Mouse (Mus musculus) adrenal gland, postnatal 25 days (tissue): ENCODE data around the gene H13. TPM values are rescaled to one million over a fixed set of nuclear protein-coding genes. Genes with fewer than 3 reads are reported as not detected.

Source experiments
- DNase-seq: peaks from one replicate; pipeline ENCODE4 v3.0.0; 2021; ENCODE audit warnings: mixed read lengths
- total RNA-seq: library from RNA; stranded (reverse); gene quantifications from 2 replicates; pipeline ENCODE4 v1.2.3, GENCODE M21; 2021

H13 gene
- total RNA-seq, 1 experiment from 2014 or later = 153 TPM

GRCm38 (mm10) chr2:152734501-152734900 lies 65.2 kb downstream of the H13 start:
- no peak for DNase-seq

- DNase-seq = peak; percentile 97
Measured at GRCm38 (mm10) chr2:152734984-152735383, 65.7 kb downstream of the H13 start.

- DNase-seq = peak; percentile 83
Measured at GRCm38 (mm10) chr2:152736090-152736601, 66.9 kb downstream of the H13 start, which contains the start of gene Id1. TSS of gene Id1 (plus strand) at chr2:152736251.

- DNase-seq = peak; percentile 42
Measured at GRCm38 (mm10) chr2:152736748-152737147, 67.5 kb downstream of the H13 start.

- peak; percentile 40 for DNase-seq
Measured at GRCm38 (mm10) chr2:152737306-152738221, 68.3 kb downstream of the H13 start.

GRCm38 (mm10) chr2:152738341-152738740 lies 69.1 kb downstream of the H13 start:
- DNase-seq = no peak

GRCm38 (mm10) chr2:152739031-152739841 lies 70.0 kb downstream of the H13 start:
- peak; percentile 73 for DNase-seq

- no peak for DNase-seq
Measured at GRCm38 (mm10) chr2:152739842-152740260, 70.6 kb downstream of the H13 start.

- no peak for DNase-seq
Measured at GRCm38 (mm10) chr2:152740490-152740889, 71.2 kb downstream of the H13 start.

- DNase-seq = peak; percentile 73
Measured at GRCm38 (mm10) chr2:152741153-152742041, 72.1 kb downstream of the H13 start.

- DNase-seq = peak; percentile 81
Measured at GRCm38 (mm10) chr2:152742435-152742834, 73.2 kb downstream of the H13 start.

GRCm38 (mm10) chr2:152753944-152754711 lies 84.9 kb downstream of the H13 start, which contains the start of gene Cox4i2:
TSS of gene Cox4i2 (plus strand) at chr2:152754173.
- no peak for DNase-seq

GRCm38 (mm10) chr2:152756474-152757393 lies 87.5 kb downstream of the H13 start:
- DNase-seq = no peak

GRCm38 (mm10) chr2:152757478-152757877 lies 88.2 kb downstream of the H13 start:
- no peak for DNase-seq

Other genes starting within 250 kb of the H13 start
- gene Defb23, start 204.8 kb upstream of the H13 start, total RNA-seq = not detected in 2 replicates
- not detected in 2 replicates for gene Defb20, start 192.4 kb upstream of the H13 start, total RNA-seq
- not detected in 2 replicates for gene Defb22, start 179.3 kb upstream of the H13 start, total RNA-seq
- gene Defb26, start 157.8 kb upstream of the H13 start, total RNA-seq = not detected in 2 replicates
- not detected in 2 replicates for gene Defb28, start 151.2 kb upstream of the H13 start, total RNA-seq
- gene Defb29, start 129.4 kb upstream of the H13 start, total RNA-seq = not detected in 2 replicates
- gene Gm17416, start 100.1 kb upstream of the H13 start, total RNA-seq = not detected in 2 replicates
- gene Defb21, start 96.7 kb upstream of the H13 start, total RNA-seq = not detected in 2 replicates
- 0.97 TPM in 1 of 2 replicates, not detected in the other for gene Defb19, start 89.1 kb upstream of the H13 start, total RNA-seq
- not detected in 2 replicates for gene Defb45, start 70.1 kb upstream of the H13 start, total RNA-seq
- 1.0 TPM in 1 of 2 replicates, not detected in the other for gene Defb36, start 65.1 kb upstream of the H13 start, total RNA-seq
- 2.5 TPM in 1 of 2 replicates, not detected in the other for gene Defb25, start 46.4 kb upstream of the H13 start, total RNA-seq
- gene Rem1, start 42.5 kb upstream of the H13 start, total RNA-seq = 8.1 and 9.0 TPM in 2 replicates
- 34.2 and 37.9 TPM in 2 replicates for gene Mcts2, start 17.6 kb downstream of the H13 start, total RNA-seq
- 73.3 and 81.1 TPM in 2 replicates for gene Id1, start 66.8 kb downstream of the H13 start, total RNA-seq
- gene Cox4i2, start 84.7 kb downstream of the H13 start, total RNA-seq = 4.2 and 4.3 TPM in 2 replicates
- 48.9 and 61.8 TPM in 2 replicates for gene Bcl2l1, start 162.3 kb downstream of the H13 start, total RNA-seq
- gene Tpx2, start 178.5 kb downstream of the H13 start, total RNA-seq = 9.6 and 13.5 TPM in 2 replicates
- not detected in 2 replicates for gene Mylk2, start 241.9 kb downstream of the H13 start, total RNA-seq